Mouse (Mus musculus) inflammation-experienced regulatory T-cells, adult 16 weeks (primary cell): ENCODE results near the gene A730071L15Rik. TPM values are rescaled to one million over a fixed set of nuclear protein-coding genes. Genes with fewer than 3 reads are reported as not detected.

Experiments used
- polyA plus RNA-seq: library from polyadenylated mRNA; unstranded; fragments of 100-300 nt; shearing (Covaris generic); gene quantifications from one replicate; pipeline ENCODE4 v1.2.1, GENCODE M21; 2017

A730071L15Rik gene
- polyA plus RNA-seq: 0.32 TPM

GRCm38 (mm10) chr11:6199410-6200086 lies at the start of gene A730071L15Rik:
Gene A730071L15Rik (plus strand): TSS chr11:6200029.

GRCm38 (mm10) chr11:6200087-6200569 lies 299 bp downstream of the A730071L15Rik start, which contains the start of gene Nudcd3:
Gene Nudcd3 (minus strand): TSS chr11:6200415.

GRCm38 (mm10) chr11:6230012-6230411 lies 30.2 kb downstream of the A730071L15Rik start, which contains the start of gene Npc1l1:
Gene Npc1l1 (minus strand): TSS chr11:6230143.

Other genes starting within 250 kb of the A730071L15Rik start
- gene Gck, start 249.9 kb upstream of the A730071L15Rik start, polyA plus RNA-seq: not detected
- 65.3 TPM for gene Ykt6, start 244.3 kb upstream of the A730071L15Rik start, polyA plus RNA-seq
- 19.5 TPM for gene Camk2b, start 133.7 kb upstream of the A730071L15Rik start, polyA plus RNA-seq
- 70.4 TPM for gene Nudcd3, start 386 bp downstream of the A730071L15Rik start, polyA plus RNA-seq
- not detected for gene Npc1l1, start 30.1 kb downstream of the A730071L15Rik start, polyA plus RNA-seq
- 91.0 TPM for gene Ddx56, start 67.7 kb downstream of the A730071L15Rik start, polyA plus RNA-seq
- gene Tmed4, start 74.8 kb downstream of the A730071L15Rik start, polyA plus RNA-seq: 82.4 TPM
- 230 TPM for gene Ogdh, start 91.6 kb downstream of the A730071L15Rik start, polyA plus RNA-seq
- 28.4 TPM for gene Zmiz2, start 189.0 kb downstream of the A730071L15Rik start, polyA plus RNA-seq
- 4,290 TPM for gene Ppia, start 215.4 kb downstream of the A730071L15Rik start, polyA plus RNA-seq
- gene H2afv, start 244.4 kb downstream of the A730071L15Rik start, polyA plus RNA-seq: 172 TPM